ENCODE assay signal across 17 mouse cellular contexts in genomic region chr2:138490688-138491405, GRCm38 (mm10).
"Had no signal": no experiment of that assay in that cellular context is flagged by ENCODE, and none has a peak within 500 bp of the region (broad histone marks: within the 10 kb centered on the region; RNA-seq: fewer than 3 reads in every experiment).

No protein-coding gene starts in this region.

- DNase-seq: lung, adult 2 months; lung, postnatal 14 days; lung, postnatal 36 days; right cerebral cortex, postnatal 14 days; thymus, adult 2 months; thymus, postnatal 14 days; thymus, postnatal 36 days had no signal

- ATAC-seq: lung, postnatal 0 days; midbrain, embryonic 13.5 days; midbrain, embryonic 15.5 days had no signal

- H3K9ac ChIP-seq: lung, embryonic 15.5 days; midbrain, embryonic 13.5 days; midbrain, embryonic 15.5 days; neural tube, embryonic 12.5 days; stomach, embryonic 15.5 days had no signal

- H3K27me3 ChIP-seq: lung, embryonic 15.5 days; megakaryocyte, embryonic 14.5 days; midbrain, embryonic 13.5 days; midbrain, embryonic 15.5 days; neural tube, embryonic 12.5 days; stomach, embryonic 15.5 days had no signal

- H3K9me3 ChIP-seq: lung, embryonic 15.5 days; midbrain, embryonic 13.5 days; midbrain, embryonic 15.5 days; neural tube, embryonic 12.5 days; stomach, embryonic 15.5 days had no signal

- H3K4me1 ChIP-seq: lung, embryonic 15.5 days; megakaryocyte, embryonic 14.5 days; midbrain, embryonic 13.5 days; midbrain, embryonic 15.5 days; neural tube, embryonic 12.5 days; stomach, embryonic 15.5 days had no signal

- H3K27ac ChIP-seq: lung, embryonic 15.5 days; macrophage; midbrain, embryonic 13.5 days; midbrain, embryonic 15.5 days; neural tube, embryonic 12.5 days; stomach, embryonic 15.5 days; stomach, postnatal 0 days had no signal

- H3K4me3 ChIP-seq: lung, embryonic 15.5 days; megakaryocyte, embryonic 14.5 days; midbrain, embryonic 13.5 days; midbrain, embryonic 15.5 days; neural tube, embryonic 12.5 days; stomach, embryonic 15.5 days had no signal

- H3K4me2 ChIP-seq: lung, embryonic 15.5 days; midbrain, embryonic 11.5 days; midbrain, embryonic 13.5 days; midbrain, embryonic 15.5 days; neural tube, embryonic 12.5 days; stomach, embryonic 15.5 days had no signal

- H3K36me3 ChIP-seq: lung, embryonic 15.5 days; midbrain, embryonic 13.5 days; midbrain, embryonic 15.5 days; neural tube, embryonic 12.5 days; stomach, embryonic 15.5 days had no signal
